Mouse (Mus musculus): ENCODE results near the gene Rnf114.

The Rnf114 gene

DNA sequence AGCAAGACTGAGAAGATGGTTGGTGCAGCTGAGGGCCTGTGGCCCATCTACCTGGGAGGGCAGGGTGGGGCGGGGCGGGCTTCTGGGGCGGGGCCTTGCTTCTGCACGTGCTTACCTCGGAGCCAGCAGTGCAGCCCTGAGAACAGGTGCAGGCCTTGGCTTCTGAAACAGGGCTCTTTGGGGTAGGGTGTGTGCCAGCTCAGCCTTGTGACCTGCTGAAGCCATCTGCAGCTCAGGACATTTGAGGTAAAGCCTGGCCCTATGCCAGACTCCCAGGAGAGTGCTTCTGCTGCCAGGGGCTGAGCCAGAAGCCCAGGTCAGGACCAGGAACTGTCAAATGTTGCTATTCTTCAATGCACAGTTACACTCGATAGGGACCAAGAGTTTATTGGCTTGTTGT, 20.9 kb upstream of the Rnf114 start:
- in situ Hi-C loops (cut with MboI; ENCODE audit: unreplicated experiment in 2 of 2), result no loop called here

- in situ Hi-C loops (cut with MboI; ENCODE audit: unreplicated experiment in 2 of 2), result no loop called here
Observed at GRCm38 (mm10) chr2:167474218-167474617, 18.2 kb upstream of the Rnf114 start.

- in situ Hi-C loops (cut with MboI; ENCODE audit: unreplicated experiment in 2 of 2), result no loop called here
Observed at GRCm38 (mm10) chr2:167475596-167475995, 16.8 kb upstream of the Rnf114 start.

- in situ Hi-C loops (cut with MboI; ENCODE audit: unreplicated experiment in 2 of 2), result no loop called here
Observed at GRCm38 (mm10) chr2:167476200-167476688, 16.2 kb upstream of the Rnf114 start.

- in situ Hi-C loops (cut with MboI; ENCODE audit: unreplicated experiment in 2 of 2), result no loop called here
Observed at GRCm38 (mm10) chr2:167476762-167477161, 15.7 kb upstream of the Rnf114 start.

GRCm38 (mm10) chr2:167478128-167478527, 14.3 kb upstream of the Rnf114 start:
- in situ Hi-C loops (cut with MboI; ENCODE audit: unreplicated experiment in 2 of 2), result no loop called here

DNA sequence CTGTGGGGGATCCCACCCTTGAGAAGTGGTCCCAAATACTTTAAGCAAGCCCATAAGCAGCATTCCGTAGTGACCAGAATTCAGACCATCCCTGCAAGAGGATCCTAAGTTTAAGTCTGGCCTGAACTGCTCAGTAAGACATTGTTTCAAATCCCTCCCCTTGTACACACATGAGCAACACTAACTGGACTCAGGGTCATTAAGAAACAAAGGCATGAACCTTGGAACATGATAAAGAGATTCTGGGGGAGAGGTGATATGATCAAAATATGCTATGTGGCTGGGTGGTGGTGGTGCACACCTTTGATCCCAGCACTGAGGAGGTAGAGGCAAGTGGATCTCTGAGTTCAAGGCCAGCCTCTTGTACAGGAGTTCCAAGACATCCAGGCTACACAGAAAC, 12.9 kb upstream of the Rnf114 start:
- in situ Hi-C loops (cut with MboI; ENCODE audit: unreplicated experiment in 2 of 2), result no loop called here

DNA sequence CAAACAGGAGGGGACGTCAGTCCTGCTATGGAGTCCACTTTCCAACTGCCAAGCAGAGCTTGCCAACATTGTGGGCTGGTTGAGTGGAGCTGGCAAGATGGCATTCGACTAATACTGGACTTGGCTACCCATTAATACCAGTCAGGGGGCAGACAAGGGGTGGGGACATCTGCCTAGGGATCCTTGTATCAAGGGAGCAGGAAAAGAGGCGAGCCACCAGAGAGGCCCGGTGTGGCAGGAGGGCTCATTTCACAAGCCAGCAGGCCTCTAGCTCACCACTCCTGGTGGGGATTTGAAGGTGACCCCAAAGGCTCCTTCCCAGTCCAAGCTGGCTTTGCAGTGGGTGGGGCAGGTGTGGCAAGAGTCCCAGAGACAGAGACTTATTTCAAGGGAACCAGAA, 9.8 kb upstream of the Rnf114 start:
- in situ Hi-C loops (cut with MboI; ENCODE audit: unreplicated experiment in 2 of 2), result no loop called here

GRCm38 (mm10) chr2:167483081-167483826, 9.2 kb upstream of the Rnf114 start:
- in situ Hi-C loops (cut with MboI; ENCODE audit: unreplicated experiment in 2 of 2), result no loop called here

DNA sequence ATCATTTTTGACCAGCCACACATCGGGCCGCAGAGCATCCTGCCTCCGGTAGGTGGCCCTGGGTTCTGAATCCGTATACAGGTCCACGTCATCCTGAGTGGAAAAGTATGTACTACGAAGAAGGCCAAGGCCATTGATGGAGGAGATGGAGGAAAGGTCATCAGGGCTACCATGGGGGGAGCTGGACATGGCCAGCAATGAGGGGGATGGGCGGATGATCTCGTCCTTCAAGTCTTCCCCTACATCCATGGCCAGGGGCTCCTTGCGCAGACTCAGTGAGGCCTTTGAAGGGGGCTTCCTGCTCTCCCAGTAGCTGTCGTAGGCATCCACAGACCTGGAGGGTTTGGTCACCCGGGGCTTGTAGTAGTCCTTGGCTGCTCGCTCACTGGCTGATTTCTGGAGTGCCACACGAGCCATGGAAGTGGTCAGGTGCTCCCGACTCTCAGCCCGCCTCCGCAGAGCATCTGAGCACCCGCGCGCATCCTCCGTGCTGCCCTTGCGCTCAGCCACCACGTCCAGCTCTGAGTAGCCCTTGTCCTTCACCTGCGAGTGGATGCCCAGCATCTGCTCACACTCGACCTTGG, 8.5 kb upstream of the Rnf114 start:
- in situ Hi-C loops (cut with MboI; ENCODE audit: unreplicated experiment in 2 of 2), result no loop called here

DNA sequence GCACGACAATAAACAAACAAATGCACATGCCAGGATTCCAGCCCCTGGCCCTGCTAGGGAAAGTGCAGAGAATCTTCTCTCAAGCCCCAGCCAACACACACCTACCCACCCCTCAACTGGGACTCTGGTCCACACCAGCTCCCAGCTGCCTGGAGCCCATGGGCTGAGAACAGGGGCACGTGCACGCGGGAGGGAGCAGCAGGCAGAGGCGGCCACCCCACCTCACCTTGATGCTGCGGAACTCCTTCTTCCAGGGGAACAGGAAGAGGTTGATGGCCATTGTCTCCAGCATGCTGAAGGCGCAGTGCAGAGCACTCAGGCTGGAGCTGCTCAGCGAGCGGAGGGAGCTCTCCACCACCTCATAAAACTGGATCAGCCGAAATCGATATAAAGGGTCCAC, 7.5 kb upstream of the Rnf114 start:
- in situ Hi-C loops (cut with MboI; ENCODE audit: unreplicated experiment in 2 of 2), result no loop called here

DNA sequence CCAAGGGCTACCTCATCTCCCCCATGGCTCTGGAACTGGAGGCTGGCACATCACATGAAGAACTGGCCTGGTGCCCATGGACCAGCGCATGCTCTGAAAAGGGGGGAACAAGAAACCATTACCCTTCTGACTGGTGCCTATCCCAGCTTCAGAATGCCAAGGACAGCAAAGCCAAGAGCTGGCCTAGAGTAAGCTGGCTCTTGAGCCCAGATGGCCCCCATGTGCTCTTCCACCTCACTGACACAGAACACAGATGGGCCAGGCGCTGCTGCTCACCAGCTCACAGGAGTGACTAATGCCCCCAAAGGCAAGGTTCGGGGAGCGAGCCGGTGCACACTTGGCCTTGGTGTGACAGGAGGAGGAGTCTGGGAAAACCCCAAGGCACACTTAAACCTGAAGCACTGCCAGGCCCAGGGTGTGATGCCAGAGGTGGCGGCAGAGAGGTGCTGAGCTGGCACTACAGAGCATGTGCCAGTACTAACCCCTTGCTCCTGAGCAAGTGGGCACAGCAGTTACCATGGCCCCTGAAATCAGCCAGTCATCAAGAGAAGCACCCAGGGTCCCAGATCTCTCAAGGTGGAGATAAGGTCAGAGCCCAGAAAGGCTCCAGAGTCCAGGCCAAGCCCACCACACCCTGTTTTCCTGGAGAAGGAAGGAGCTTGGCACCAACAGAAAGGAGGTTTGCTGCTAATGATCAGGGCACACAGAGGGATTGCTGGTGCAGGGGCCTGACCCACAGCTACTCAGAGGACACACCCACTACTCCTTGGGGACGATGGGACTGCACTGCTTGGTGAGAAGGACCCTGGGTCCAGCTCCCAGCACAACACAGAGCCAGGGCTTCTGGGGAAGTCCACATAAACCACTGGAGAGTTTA, 6.7 kb upstream of the Rnf114 start:
- in situ Hi-C loops (cut with MboI; ENCODE audit: unreplicated experiment in 2 of 2), result no loop called here

- in situ Hi-C loops (cut with MboI; ENCODE audit: unreplicated experiment in 2 of 2), result no loop called here
Observed at GRCm38 (mm10) chr2:167486573-167486972, 5.9 kb upstream of the Rnf114 start.

GRCm38 (mm10) chr2:167487551-167487950, 4.9 kb upstream of the Rnf114 start:
- in situ Hi-C loops (cut with MboI; ENCODE audit: unreplicated experiment in 2 of 2), result no loop called here

DNA sequence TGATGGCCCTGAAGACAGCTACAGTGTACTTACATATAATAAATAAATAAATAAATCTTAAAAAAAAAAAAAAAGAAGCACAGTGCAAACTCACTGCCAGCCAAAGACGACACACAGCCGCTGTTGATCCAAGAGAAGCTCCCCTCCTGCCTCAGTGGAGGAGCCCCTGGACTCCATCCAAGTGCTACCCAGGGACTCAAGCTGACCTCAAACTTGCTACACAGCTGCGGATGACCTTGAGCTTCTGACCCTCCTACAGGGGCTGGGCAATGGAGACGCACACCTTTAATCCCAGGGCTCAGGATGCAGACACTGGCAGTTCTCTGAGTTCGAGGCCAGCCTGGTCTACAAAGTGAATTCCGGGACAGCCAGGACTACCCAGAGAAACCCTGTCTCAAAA, 4.5 kb upstream of the Rnf114 start:
- in situ Hi-C loops (cut with MboI; ENCODE audit: unreplicated experiment in 2 of 2), result no loop called here

- in situ Hi-C loops (cut with MboI; ENCODE audit: unreplicated experiment in 2 of 2), result loop anchor here (5.0 kb wide), 1 partner anchor 69 kb away; the partner anchor contains the start of gene Slc9a8 (in 2 of the 2)
Observed at GRCm38 (mm10) chr2:167490813-167491525, 1.5 kb upstream of the Rnf114 start.

- in situ Hi-C loops (cut with MboI; ENCODE audit: unreplicated experiment in 2 of 2), result loop anchor here (5.0 kb wide), 1 partner anchor 71 kb away; the partner anchor contains the start of gene Slc9a8 (in 2 of the 2)
Observed at GRCm38 (mm10) chr2:167492713-167493636, 530 bp downstream of the Rnf114 start, which contains the start of gene Spata2. Gene Spata2 (minus strand): TSS chr2:167492887.

- in situ Hi-C loops (cut with MboI; ENCODE audit: unreplicated experiment in 2 of 2), result loop anchor here in 1 of 2 experiments (5.0 kb wide), 1 partner anchor 36 kb away; no protein-coding TSS in a partner anchor
Observed at GRCm38 (mm10) chr2:167496437-167496836, 4.0 kb downstream of the Rnf114 start.

GRCm38 (mm10) chr2:167497272-167497671, 4.8 kb downstream of the Rnf114 start:
- in situ Hi-C loops (cut with MboI; ENCODE audit: unreplicated experiment in 2 of 2), result loop anchor here in 1 of 2 experiments (5.0 kb wide), 1 partner anchor 35 kb away; no protein-coding TSS in a partner anchor
